Mouse (Mus musculus) G1E (cell line): Measurements from ENCODE around the gene 2310057N15Rik. TPM values are rescaled to one million over a fixed set of nuclear protein-coding genes. Genes with fewer than 3 reads are reported as not detected.

Experiments used
- ATAC-seq: 2 replicates; pipeline ENCODE4 v1.8.0; 2016; ENCODE audit warnings: mild to moderate bottlenecking; ENCODE audit not compliant: insufficient number of reproducible peaks, poor library complexity, low FRiP score, severe bottlenecking; ENCODE audit errors: extremely low read depth
- DNase-seq: peaks from one replicate; pipeline ENCODE4 v3.0.0; 2012; ENCODE audit warnings: low spot score
- H3K27me3 ChIP-seq: 2 replicates; pipeline ENCODE4 v1.6.1; 2012; ENCODE audit warnings: mild to moderate bottlenecking, low read length, inconsistent platforms; ENCODE audit not compliant: insufficient read depth
- H3K36me3 ChIP-seq: replicated peaks from 2 replicates; pipeline ENCODE3; 2012; ENCODE audit warnings: mild to moderate bottlenecking, inconsistent platforms
- H3K4me1 ChIP-seq: 2 replicates; pipeline ENCODE4 v1.6.1; 2012; ENCODE audit warnings: low read depth, low read length, inconsistent platforms, mixed read lengths; ENCODE audit not compliant: insufficient read depth
- H3K4me3 ChIP-seq: 2 replicates; pipeline ENCODE4 v1.5.1; 2012; ENCODE audit warnings: low read depth, mild to moderate bottlenecking, inconsistent platforms, low read length, moderate library complexity, mixed read lengths
- H3K9me3 ChIP-seq: replicated peaks from 2 replicates; pipeline ENCODE4 v1.6.1; 2012; ENCODE audit warnings: inconsistent platforms
- CTCF ChIP-seq: IDR thresholded peaks from 2 replicates; pipeline ENCODE4 v1.5.1; 2012; ENCODE audit warnings: low read depth, low read length, inconsistent platforms, mixed read lengths
- GATA1 ChIP-seq: IDR thresholded peaks from 2 replicates; pipeline ENCODE4 v1.6.1; 2012; ENCODE audit warnings: borderline replicate concordance, low read length, inconsistent platforms, mixed read lengths
- GATA2 ChIP-seq: IDR thresholded peaks from 2 replicates; pipeline ENCODE4 v1.6.1; 2012; ENCODE audit warnings: low read depth, low read length, inconsistent platforms, borderline replicate concordance
- POLR2AphosphoS5 ChIP-seq: IDR thresholded peaks from 2 replicates; pipeline ENCODE4 v1.6.1; 2012; ENCODE audit warnings: low read depth, low read length, inconsistent platforms; ENCODE audit not compliant: insufficient replicate concordance
- TAL1 ChIP-seq: conservative IDR thresholded peaks from 2 replicates; pipeline ENCODE4 v1.6.1; 2012; ENCODE audit warnings: low read depth, low read length, inconsistent platforms, mixed read lengths
- polyA plus RNA-seq: library from polyadenylated mRNA; stranded (reverse); fragments of >175 nt; gene quantifications from 2 replicates; pipeline ENCODE4 v1.2.3, GENCODE M21; 2012
- total RNA-seq, 2 experiments: library from RNA; stranded (forward) in 1 of 2; stranded (reverse) in 1 of 2; fragments of 200-1000 nt in 1 of 2; fragments of >200 nt in 1 of 2; fragmentation: Nextera tagmentation in 1 of 2; gene quantifications; 2 replicates each; pipeline ENCODE4 v1.2.3; 2014 to 2017

Gene 2310057N15Rik
- total and polyA plus RNA-seq, 3 experiments = not detected

DNA sequence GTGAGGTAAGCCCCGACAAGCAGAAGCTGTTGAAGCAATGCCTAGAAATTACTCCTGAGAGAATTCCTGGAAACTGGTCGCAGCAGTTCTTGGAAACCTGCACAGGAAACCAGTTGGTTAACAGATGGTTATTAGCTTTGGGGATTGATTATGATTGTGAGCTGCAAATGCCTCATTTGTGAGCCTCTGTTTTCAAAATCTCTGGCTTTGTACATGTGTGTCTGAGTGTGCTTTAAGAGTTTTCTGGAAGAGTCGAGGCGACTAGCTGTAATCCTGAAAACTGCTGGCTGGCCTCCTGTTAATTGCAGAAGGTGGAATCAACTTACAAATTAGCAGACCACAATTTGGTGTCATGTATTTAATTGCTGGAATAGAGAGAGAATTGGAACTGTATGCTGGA lies 26.1 kb downstream of the 2310057N15Rik start:
- H3K36me3 ChIP-seq = no peaks in the 10 kb centered on the region
- no peak overlapping the region for H3K4me3 ChIP-seq
- H3K4me1 ChIP-seq = no peaks in the 10 kb centered on the region
- ATAC-seq (no peak), DNase-seq (no peak)
- H3K27me3 ChIP-seq = no peaks in the 10 kb centered on the region
- peaks cover 4% of the 10 kb centered on the region for H3K9me3 ChIP-seq
- TF ChIP-seq POLR2AphosphoS5 (no peak), GATA1 (no peak), CTCF (no peak), GATA2 (no peak), TAL1 (no peak)

DNA sequence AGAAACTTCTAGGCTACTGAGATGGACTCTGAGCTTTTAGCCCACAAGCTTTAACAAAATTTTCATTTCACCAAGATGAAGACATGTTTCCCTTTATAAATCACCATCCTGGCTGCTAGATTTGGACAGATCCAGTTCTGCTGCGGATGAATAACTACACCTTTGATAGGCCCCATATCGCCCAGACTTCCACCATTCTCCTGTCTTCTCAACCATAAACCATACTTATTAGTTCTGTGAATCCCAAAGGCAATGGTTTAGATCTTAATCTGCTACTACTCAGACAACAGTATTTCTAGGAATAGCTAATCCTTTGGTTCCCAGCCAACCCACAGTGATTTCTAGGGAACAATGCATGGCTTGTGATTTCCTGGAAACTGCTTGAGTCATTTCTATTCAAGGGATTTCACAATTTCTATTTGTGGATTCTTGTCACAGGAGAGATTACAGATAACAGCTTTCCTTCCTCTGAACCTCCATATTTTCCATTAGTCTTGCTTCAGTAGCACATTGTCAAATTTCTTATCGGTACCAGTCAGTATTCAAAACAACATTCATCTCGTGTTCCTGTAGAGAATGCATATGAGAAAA lies 29.2 kb downstream of the 2310057N15Rik start:
- Histone ChIP-seq H3K36me3 (no peaks in the 10 kb centered on the region), H3K9me3 (no peaks in the 10 kb centered on the region), H3K4me1 (no peaks in the 10 kb centered on the region), H3K4me3 (no peak overlapping the region), H3K27me3 (no peaks in the 10 kb centered on the region)
- no peak for ATAC-seq
- TF ChIP-seq POLR2AphosphoS5 = no peak
- no peak for TF ChIP-seq CTCF
- TF ChIP-seq TAL1 = no peak
- no peak for TF ChIP-seq GATA1
- no peak for TF ChIP-seq GATA2
- no peak for DNase-seq

DNA sequence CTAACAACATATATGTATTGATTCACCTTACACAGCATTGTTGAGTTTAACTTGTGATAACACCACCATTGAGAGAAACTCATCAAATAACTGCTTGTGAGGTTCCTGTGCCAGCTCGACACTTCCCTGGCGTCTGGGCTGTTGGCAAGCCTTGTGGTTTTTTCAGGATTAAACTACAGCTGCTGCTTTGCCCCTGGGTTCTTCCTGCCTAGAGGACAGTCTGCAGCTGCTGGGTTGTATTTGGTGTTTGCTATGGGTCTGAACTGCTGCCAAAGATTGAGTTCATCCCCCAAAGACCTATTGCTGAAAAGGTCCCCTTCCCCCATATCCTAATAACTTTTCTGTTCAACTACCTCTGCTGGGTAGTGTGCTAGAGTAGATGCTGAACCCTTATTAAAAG lies 38.6 kb downstream of the 2310057N15Rik start:
- Histone ChIP-seq H3K36me3 (no peaks in the 10 kb centered on the region), H3K4me3 (no peak overlapping the region), H3K27me3 (no peaks in the 10 kb centered on the region), H3K4me1 (no peaks in the 10 kb centered on the region), H3K9me3 (no peaks in the 10 kb centered on the region)
- no peak for DNase-seq
- TF ChIP-seq POLR2AphosphoS5 (no peak), CTCF (no peak), GATA1 (no peak)
- ATAC-seq = no peak

DNA sequence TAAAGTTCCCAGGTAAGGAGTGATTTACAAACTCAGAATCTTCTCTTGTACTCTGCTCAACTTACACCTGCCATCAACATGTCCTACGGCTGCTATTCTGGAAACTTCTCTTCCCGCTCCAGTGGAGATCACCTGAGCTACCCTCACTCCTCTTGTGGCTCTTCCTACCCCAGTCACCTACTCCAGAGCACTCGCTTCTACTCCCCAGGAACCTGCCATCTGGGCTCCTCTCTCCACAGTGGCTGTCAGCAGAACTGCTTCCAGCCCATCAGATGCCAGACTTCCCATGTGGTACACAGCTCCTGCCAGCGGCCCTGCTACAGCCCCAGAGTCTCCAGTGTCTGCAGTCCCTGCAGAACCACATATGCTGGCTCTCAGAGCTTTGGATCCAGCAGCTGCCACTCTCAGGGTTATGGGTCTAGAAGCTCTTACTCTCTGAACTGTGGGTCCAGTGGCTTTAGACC lies 45.2 kb downstream of the 2310057N15Rik start, which contains the start of gene Krtap13-1:
Gene Krtap13-1, plus strand, starts transcription at position 51 of the 464 bp plus-strand sequence.
- Histone ChIP-seq H3K27me3 (no peaks in the 10 kb centered on the region), H3K4me1 (no peaks in the 10 kb centered on the region), H3K4me3 (no peak within 1 kb of the TSS), H3K36me3 (no peaks in the 10 kb centered on the region), H3K9me3 (peaks cover 9% of the 10 kb centered on the region; the same call in 1 of the 2 replicates)
- DNase-seq = no peak
- peak; percentile 8; the same call in 1 of the 2 replicates for ATAC-seq
- no peak for TF ChIP-seq TAL1
- no peak for TF ChIP-seq CTCF

Other genes starting within 250 kb of the 2310057N15Rik start
Only the 20 nearest of the 22 such genes appear.
- gene Cldn8, start 211.0 kb downstream of the 2310057N15Rik start, total RNA-seq (2014; fragmentation: Nextera tagmentation) = not detected in 2 replicates
- gene Cldn8, start 211.0 kb downstream of the 2310057N15Rik start, total RNA-seq (2017) = not detected in 2 replicates
- gene Cldn8, start 211.0 kb downstream of the 2310057N15Rik start, polyA plus RNA-seq = not detected in 2 replicates
- not detected in 2 replicates for gene Krtap24-1, start 161.9 kb downstream of the 2310057N15Rik start, total RNA-seq (2014; fragmentation: Nextera tagmentation)
- not detected in 2 replicates for gene Krtap24-1, start 161.9 kb downstream of the 2310057N15Rik start, total RNA-seq (2017)
- not detected in 2 replicates for gene Krtap24-1, start 161.9 kb downstream of the 2310057N15Rik start, polyA plus RNA-seq
- gene 2310079G19Rik, start 146.5 kb downstream of the 2310057N15Rik start, total RNA-seq (2014; fragmentation: Nextera tagmentation) = not detected in 2 replicates
- 0.27 TPM in 1 of 2 replicates, not detected in the other for gene 2310079G19Rik, start 146.5 kb downstream of the 2310057N15Rik start, total RNA-seq (2017)
- gene 2310079G19Rik, start 146.5 kb downstream of the 2310057N15Rik start, polyA plus RNA-seq = not detected in 2 replicates
- not detected in 2 replicates for gene Krtap26-1, start 126.4 kb downstream of the 2310057N15Rik start, total RNA-seq (2014; fragmentation: Nextera tagmentation)
- not detected in 2 replicates for gene Krtap26-1, start 126.4 kb downstream of the 2310057N15Rik start, total RNA-seq (2017)
- gene Krtap26-1, start 126.4 kb downstream of the 2310057N15Rik start, polyA plus RNA-seq = not detected in 2 replicates
- gene Krtap27-1, start 102.5 kb downstream of the 2310057N15Rik start, total RNA-seq (2014; fragmentation: Nextera tagmentation) = not detected in 2 replicates
- not detected in 2 replicates for gene Krtap27-1, start 102.5 kb downstream of the 2310057N15Rik start, total RNA-seq (2017)
- gene Krtap27-1, start 102.5 kb downstream of the 2310057N15Rik start, polyA plus RNA-seq = not detected in 2 replicates
- not detected in 2 replicates for gene 2310061N02Rik, start 66.2 kb downstream of the 2310057N15Rik start, total RNA-seq (2014; fragmentation: Nextera tagmentation)
- gene 2310061N02Rik, start 66.2 kb downstream of the 2310057N15Rik start, total RNA-seq (2017) = not detected in 2 replicates
- not detected in 2 replicates for gene 2310061N02Rik, start 66.2 kb downstream of the 2310057N15Rik start, polyA plus RNA-seq
- not detected in 2 replicates for gene Krtap13-1, start 45.3 kb downstream of the 2310057N15Rik start, total RNA-seq (2014; fragmentation: Nextera tagmentation)
- gene Krtap13-1, start 45.3 kb downstream of the 2310057N15Rik start, total RNA-seq (2017) = 0.27 TPM in 1 of 2 replicates, not detected in the other
- not detected in 2 replicates for gene Krtap13-1, start 45.3 kb downstream of the 2310057N15Rik start, polyA plus RNA-seq
- not detected in 2 replicates for gene Krtap13, start 22.6 kb downstream of the 2310057N15Rik start, total RNA-seq (2014; fragmentation: Nextera tagmentation)
- gene Krtap13, start 22.6 kb downstream of the 2310057N15Rik start, total RNA-seq (2017) = not detected in 2 replicates
- not detected in 2 replicates for gene Krtap13, start 22.6 kb downstream of the 2310057N15Rik start, polyA plus RNA-seq
- not detected in 2 replicates for gene 2310034C09Rik, start 15.4 kb downstream of the 2310057N15Rik start, total RNA-seq (2014; fragmentation: Nextera tagmentation)
- gene 2310034C09Rik, start 15.4 kb downstream of the 2310057N15Rik start, total RNA-seq (2017) = not detected in 2 replicates
- gene 2310034C09Rik, start 15.4 kb downstream of the 2310057N15Rik start, polyA plus RNA-seq = not detected in 2 replicates
- gene Gm5965, start 3.7 kb upstream of the 2310057N15Rik start, total RNA-seq (2014; fragmentation: Nextera tagmentation) = not detected in 2 replicates
- not detected in 2 replicates for gene Gm5965, start 3.7 kb upstream of the 2310057N15Rik start, total RNA-seq (2017)
- 0.17 TPM in 1 of 2 replicates, not detected in the other for gene Gm5965, start 3.7 kb upstream of the 2310057N15Rik start, polyA plus RNA-seq
- not detected in 2 replicates for gene Gm20741, start 38.0 kb upstream of the 2310057N15Rik start, total RNA-seq (2014; fragmentation: Nextera tagmentation)
- gene Gm20741, start 38.0 kb upstream of the 2310057N15Rik start, total RNA-seq (2017) = not detected in 2 replicates
- gene Gm20741, start 38.0 kb upstream of the 2310057N15Rik start, polyA plus RNA-seq = not detected in 2 replicates
- not detected in 2 replicates for gene Krtap15, start 46.0 kb upstream of the 2310057N15Rik start, total RNA-seq (2014; fragmentation: Nextera tagmentation)
- not detected in 2 replicates for gene Krtap15, start 46.0 kb upstream of the 2310057N15Rik start, total RNA-seq (2017)
- gene Krtap15, start 46.0 kb upstream of the 2310057N15Rik start, polyA plus RNA-seq = not detected in 2 replicates
- not detected in 2 replicates for gene Krtap14, start 51.9 kb upstream of the 2310057N15Rik start, total RNA-seq (2014; fragmentation: Nextera tagmentation)
- 0.17 TPM in 1 of 2 replicates, not detected in the other for gene Krtap14, start 51.9 kb upstream of the 2310057N15Rik start, total RNA-seq (2017)
- not detected in 2 replicates for gene Krtap14, start 51.9 kb upstream of the 2310057N15Rik start, polyA plus RNA-seq
- gene Krtap19-1, start 95.2 kb upstream of the 2310057N15Rik start, total RNA-seq (2014; fragmentation: Nextera tagmentation) = not detected in 2 replicates
- gene Krtap19-1, start 95.2 kb upstream of the 2310057N15Rik start, total RNA-seq (2017) = not detected in 2 replicates
- not detected in 2 replicates for gene Krtap19-1, start 95.2 kb upstream of the 2310057N15Rik start, polyA plus RNA-seq
- not detected in 2 replicates for gene Krtap19-2, start 100.1 kb upstream of the 2310057N15Rik start, total RNA-seq (2014; fragmentation: Nextera tagmentation)
- not detected in 2 replicates for gene Krtap19-2, start 100.1 kb upstream of the 2310057N15Rik start, total RNA-seq (2017)
- not detected in 2 replicates for gene Krtap19-2, start 100.1 kb upstream of the 2310057N15Rik start, polyA plus RNA-seq
- gene Krtap19-3, start 103.8 kb upstream of the 2310057N15Rik start, total RNA-seq (2014; fragmentation: Nextera tagmentation) = not detected in 2 replicates
- gene Krtap19-3, start 103.8 kb upstream of the 2310057N15Rik start, total RNA-seq (2017) = not detected in 2 replicates
- gene Krtap19-3, start 103.8 kb upstream of the 2310057N15Rik start, polyA plus RNA-seq = not detected in 2 replicates
- not detected in 2 replicates for gene Krtap19-4, start 110.9 kb upstream of the 2310057N15Rik start, total RNA-seq (2014; fragmentation: Nextera tagmentation)
- gene Krtap19-4, start 110.9 kb upstream of the 2310057N15Rik start, total RNA-seq (2017) = not detected in 2 replicates
- not detected in 2 replicates for gene Krtap19-4, start 110.9 kb upstream of the 2310057N15Rik start, polyA plus RNA-seq
- not detected in 2 replicates for gene Krtap19-5, start 122.3 kb upstream of the 2310057N15Rik start, total RNA-seq (2014; fragmentation: Nextera tagmentation)
- gene Krtap19-5, start 122.3 kb upstream of the 2310057N15Rik start, total RNA-seq (2017) = not detected in 2 replicates
- not detected in 2 replicates for gene Krtap19-5, start 122.3 kb upstream of the 2310057N15Rik start, polyA plus RNA-seq
- not detected in 2 replicates for gene Krtap19-9b, start 158.1 kb upstream of the 2310057N15Rik start, total RNA-seq (2014; fragmentation: Nextera tagmentation)
- not detected in 2 replicates for gene Krtap19-9b, start 158.1 kb upstream of the 2310057N15Rik start, total RNA-seq (2017)
- gene Krtap19-9b, start 158.1 kb upstream of the 2310057N15Rik start, polyA plus RNA-seq = not detected in 2 replicates
- gene Krtap16-3, start 188.7 kb upstream of the 2310057N15Rik start, total RNA-seq (2014; fragmentation: Nextera tagmentation) = not detected in 2 replicates
- gene Krtap16-3, start 188.7 kb upstream of the 2310057N15Rik start, total RNA-seq (2017) = 0.23 TPM in 1 of 2 replicates, not detected in the other
- gene Krtap16-3, start 188.7 kb upstream of the 2310057N15Rik start, polyA plus RNA-seq = not detected in 2 replicates